Mouse (Mus musculus) brain, embryonic 14.5 days (tissue): ENCODE results near the gene Il2ra.

Source experiments
- CTCF ChIP-seq: fragments of 200-500 bp; IDR thresholded peaks from 2 replicates; pipeline ENCODE4 v1.5.1; 2012; ENCODE audit warnings: inconsistent platforms, mild to moderate bottlenecking, moderate library complexity, borderline replicate concordance; ENCODE audit not compliant: insufficient read depth, insufficient read length; ENCODE audit errors: extremely low read depth
- POLR2A ChIP-seq: fragments of 200-500 bp; IDR thresholded peaks from 2 replicates; pipeline ENCODE4 v1.6.1; 2012; ENCODE audit warnings: mild to moderate bottlenecking, inconsistent platforms, borderline replicate concordance; ENCODE audit not compliant: poor library complexity, insufficient read depth, insufficient read length, severe bottlenecking; ENCODE audit errors: extremely low read depth

- TF ChIP-seq CTCF (no peak), POLR2A (no peak)
Measured at GRCm38 (mm10) chr2:11706030-11706745, 63.6 kb downstream of the Il2ra start.
